Mouse (Mus musculus): ENCODE measurements around the gene Shtn1.
A peak's percentile ranks its signal among the peaks of the same experiment; 100 is the strongest.

The Shtn1 gene

DNA sequence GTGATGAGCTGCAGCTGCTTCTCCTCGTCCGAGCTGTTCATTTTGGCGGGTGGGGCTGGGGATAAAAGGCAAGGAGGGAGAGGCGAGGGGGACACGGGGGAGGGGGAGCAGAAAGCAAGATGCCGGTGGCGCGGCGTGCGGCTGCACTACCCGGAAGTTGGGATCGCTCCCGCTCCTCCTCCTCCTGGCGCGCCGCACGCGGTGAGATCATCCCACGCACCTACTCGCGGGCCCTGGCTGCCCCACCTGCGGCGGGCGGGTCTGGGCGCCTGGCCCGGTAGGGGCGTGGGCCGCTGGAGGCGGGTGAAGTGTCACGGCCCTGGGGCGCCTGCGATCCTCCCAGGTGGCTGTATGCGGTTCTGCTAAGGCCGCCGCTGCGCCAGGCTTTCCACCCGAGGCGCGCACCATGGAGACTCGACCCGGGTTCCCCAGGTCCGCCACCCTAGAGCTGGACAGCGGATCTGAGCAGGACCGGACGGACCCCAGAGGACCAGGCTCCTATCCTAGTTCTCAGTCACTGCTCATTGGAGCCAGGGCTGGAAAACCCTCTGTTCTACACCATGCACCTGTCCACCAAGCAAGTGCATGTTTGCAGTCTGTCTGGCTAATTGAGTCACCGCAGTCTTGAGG lies at the start of gene Shtn1:
Gene Shtn1, minus strand, starts transcription at position 629 of the 630 bp plus-strand sequence.
- peak; percentile 2 for DNase-seq (ENCODE audit: low read depth)

GRCm38 (mm10) chr19:59114152-59114551 lies 38.3 kb upstream of the Shtn1 start:
- DNase-seq (ENCODE audit: low read depth) = peak; percentile 52

DNA sequence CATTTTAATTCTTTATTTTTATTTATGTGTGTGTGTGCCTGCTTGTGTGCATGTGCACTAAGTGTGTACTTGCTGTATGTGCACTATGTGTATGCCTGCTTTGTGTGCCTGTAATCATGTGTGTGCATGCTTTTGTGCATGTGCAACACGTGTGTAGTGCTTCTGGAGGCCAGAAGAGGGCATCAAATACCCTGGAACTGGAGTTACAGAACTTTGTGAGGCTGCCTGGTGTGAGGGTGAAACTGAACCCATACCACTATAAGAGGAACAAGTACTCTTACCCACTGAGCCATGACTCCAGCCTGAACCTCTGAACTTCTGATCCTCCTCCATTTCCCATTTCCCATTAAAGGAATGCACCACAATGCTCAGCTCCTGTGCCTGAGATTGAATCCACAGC lies 34.0 kb upstream of the Shtn1 start:
- DNase-seq (ENCODE audit: low read depth) = no peak

- no peak for DNase-seq (ENCODE audit: low read depth)
These were observed 22.4 kb upstream of the Shtn1 start for GRCm38 (mm10) chr19:59098315-59098714.

- no peak for DNase-seq (ENCODE audit: low read depth)
These were observed 16.4 kb upstream of the Shtn1 start for GRCm38 (mm10) chr19:59092295-59092694.

GRCm38 (mm10) chr19:59090337-59090736 lies 14.4 kb upstream of the Shtn1 start:
- DNase-seq (ENCODE audit: low read depth) = no peak

GRCm38 (mm10) chr19:59084296-59084695 lies 8.4 kb upstream of the Shtn1 start:
- DNase-seq (ENCODE audit: low read depth) = no peak

DNA sequence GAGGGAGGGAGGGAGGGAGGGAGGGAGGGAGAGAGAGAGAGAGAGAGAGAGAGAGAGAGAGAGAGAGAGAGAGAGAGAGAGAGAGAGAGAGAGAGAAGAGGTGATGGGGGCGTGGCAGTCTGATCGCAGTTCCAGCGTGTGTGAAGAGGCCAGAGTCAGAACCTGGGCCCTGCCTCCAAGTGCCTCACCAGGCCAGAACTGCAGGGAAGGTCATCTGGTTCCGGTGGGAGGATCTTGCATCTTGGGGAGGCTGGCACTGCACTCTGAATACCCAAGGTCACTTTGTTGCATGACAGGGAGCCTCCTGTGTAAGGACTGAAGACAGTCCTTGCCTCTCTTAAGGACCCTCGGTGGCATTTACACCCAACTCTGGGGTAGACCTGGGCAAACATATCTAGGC lies 231 bp upstream of the Shtn1 start:
- no peak for DNase-seq (ENCODE audit: low read depth)

- no peak for DNase-seq (ENCODE audit: low read depth)
These were observed 944 bp downstream of the Shtn1 start for GRCm38 (mm10) chr19:59074841-59075471.

GRCm38 (mm10) chr19:59074381-59074780 lies 1.5 kb downstream of the Shtn1 start:
- DNase-seq (ENCODE audit: low read depth) = no peak

DNA sequence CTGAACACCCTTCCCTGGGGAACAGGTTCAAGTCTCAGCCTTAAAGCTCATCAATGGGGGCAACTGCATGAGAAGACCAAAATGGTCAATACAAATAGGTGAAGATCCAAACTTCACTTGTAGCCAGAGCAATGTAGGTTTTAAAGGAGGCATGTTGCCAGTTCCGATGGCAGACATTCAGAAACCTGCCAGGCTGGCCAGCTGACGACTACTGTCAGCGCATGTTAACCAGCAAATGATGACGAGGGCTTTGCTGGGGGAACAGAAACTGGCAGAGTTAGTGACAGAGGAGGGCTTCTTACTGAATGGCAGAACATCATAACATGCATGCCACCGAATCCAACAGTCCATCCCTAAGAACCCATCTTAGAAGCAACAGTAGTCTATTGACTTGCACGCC lies 2.9 kb downstream of the Shtn1 start:
- no peak for DNase-seq (ENCODE audit: low read depth)

GRCm38 (mm10) chr19:59071979-59072378 lies 3.9 kb downstream of the Shtn1 start:
- DNase-seq (ENCODE audit: low read depth) = no peak

DNA sequence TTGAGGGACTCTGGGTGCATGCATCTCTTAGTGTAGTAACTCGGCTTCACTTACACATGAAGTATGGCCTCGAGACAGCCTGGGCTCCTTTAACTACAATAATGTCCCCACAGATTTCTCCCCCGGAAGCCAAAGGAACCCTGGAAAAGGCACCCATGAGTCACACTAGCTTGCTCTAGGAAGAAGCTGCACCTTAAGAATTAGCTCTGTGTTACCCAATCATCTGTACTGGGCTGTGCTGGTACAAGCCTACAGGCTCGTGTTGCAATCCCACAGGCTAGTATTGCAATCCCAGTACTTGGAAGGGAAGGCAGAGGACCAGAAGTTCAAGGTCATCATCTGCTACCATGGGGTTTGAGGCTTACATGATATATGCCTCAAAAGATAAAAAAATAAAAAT lies 4.5 kb downstream of the Shtn1 start:
- DNase-seq (ENCODE audit: low read depth) = no peak

DNA sequence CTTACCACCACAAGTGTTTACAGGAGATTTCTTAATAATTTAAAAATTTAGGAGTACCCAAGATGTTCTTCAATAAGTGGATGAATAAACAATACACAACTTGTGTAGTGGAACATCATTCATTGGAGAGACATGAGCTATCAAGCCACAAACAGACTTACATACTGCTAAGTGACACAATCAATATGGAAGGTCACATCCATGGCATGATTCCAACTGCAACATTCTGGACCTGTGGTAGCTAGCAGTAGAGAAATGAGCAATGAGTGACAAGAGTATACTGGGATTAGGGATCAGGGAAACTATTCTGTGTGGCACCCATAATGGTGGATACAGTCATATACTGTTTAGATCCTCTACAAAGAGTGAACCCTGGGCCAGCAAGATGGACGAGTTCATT lies 8.2 kb downstream of the Shtn1 start:
- no peak for DNase-seq (ENCODE audit: low read depth)

GRCm38 (mm10) chr19:59066670-59067069 lies 9.2 kb downstream of the Shtn1 start:
- DNase-seq (ENCODE audit: low read depth) = no peak

- DNase-seq (ENCODE audit: low read depth) = no peak
These were observed 9.8 kb downstream of the Shtn1 start for GRCm38 (mm10) chr19:59066115-59066514.

DNA sequence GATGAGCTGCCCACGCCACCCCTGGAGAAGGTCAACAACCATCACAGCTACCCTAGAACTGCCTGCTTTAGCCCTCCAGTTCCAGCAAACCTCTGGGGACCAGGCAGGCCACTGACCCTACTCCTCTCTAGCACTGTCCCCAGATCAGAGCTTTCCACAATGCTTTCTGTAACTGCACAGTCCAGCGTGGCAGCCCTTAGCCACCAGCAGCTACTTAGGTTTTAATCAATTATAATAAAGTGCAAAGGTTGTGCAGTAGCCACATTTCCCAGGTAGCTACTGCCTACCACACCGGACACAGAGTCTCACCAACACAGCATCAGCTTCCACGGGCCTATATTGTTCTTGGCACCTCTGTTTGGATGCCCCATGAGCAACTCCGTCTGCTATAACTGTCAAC lies 11.3 kb downstream of the Shtn1 start:
- no peak for DNase-seq (ENCODE audit: low read depth)

DNA sequence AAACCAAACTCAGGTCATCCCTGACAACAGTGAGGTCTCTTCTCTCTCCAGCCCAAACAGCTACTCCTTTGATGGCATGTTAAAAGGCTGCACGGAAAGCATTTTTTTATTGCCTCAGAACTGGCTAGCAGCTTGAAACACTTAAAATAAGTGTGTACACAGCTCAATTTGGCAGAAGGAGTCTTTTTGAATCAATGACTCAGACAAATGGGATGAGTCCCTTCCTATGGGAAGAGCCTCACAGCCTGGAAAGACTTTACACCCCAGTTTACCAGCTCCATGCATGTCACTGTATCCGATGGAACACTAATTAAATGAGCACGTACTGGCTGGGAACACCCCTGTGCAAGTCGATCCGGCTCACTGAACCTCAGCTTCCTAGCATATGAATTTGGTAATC lies 12.3 kb downstream of the Shtn1 start:
- DNase-seq (ENCODE audit: low read depth) = no peak

- no peak for DNase-seq (ENCODE audit: low read depth)
These were observed 17.8 kb downstream of the Shtn1 start for GRCm38 (mm10) chr19:59058105-59058504.

- DNase-seq (ENCODE audit: low read depth) = no peak
These were observed 18.5 kb downstream of the Shtn1 start for GRCm38 (mm10) chr19:59057366-59057765.

- no peak for DNase-seq (ENCODE audit: low read depth)
These were observed 21.3 kb downstream of the Shtn1 start for GRCm38 (mm10) chr19:59054632-59054951.

- DNase-seq (ENCODE audit: low read depth) = no peak
These were observed 21.8 kb downstream of the Shtn1 start for GRCm38 (mm10) chr19:59053931-59054631.

DNA sequence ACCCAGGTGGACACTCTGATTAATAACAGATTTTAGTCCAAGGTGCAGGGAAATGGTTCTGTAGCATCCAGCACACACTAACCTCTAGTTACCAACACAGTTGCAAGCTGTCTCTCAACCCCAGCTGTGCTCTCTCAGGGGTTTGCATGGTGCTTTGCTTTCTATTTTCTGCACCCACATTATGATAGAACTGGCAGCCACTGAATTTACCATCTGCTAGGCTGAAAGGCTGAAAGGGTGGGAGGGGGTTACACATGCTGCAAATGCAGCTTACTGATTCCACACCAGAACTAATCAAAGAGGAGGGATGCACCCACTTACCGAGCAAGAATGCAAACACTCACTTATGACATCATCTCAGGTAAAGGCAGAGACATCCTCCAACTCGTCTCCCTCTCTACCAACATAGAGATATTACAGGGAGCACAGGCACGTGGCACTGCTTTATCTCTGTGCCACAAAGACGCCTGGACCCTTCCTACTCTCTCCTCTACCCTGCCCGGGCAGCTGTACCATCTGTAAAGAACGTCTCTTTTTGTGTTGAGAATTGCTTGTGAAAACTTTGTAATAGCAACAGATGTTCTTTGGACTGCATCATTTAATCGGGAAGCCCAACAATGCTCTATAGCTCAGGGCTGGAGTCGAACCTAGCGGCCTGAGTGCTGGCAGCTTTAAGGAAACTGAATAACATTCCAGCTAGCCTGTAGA lies 23.0 kb downstream of the Shtn1 start:
- DNase-seq (ENCODE audit: low read depth) = no peak

Measured in induced T-regulatory cell, adult 2 months (primary cell).